Mouse (Mus musculus) liver, adult 2 months (tissue): ENCODE data around the gene Grik3.

ENCODE experiments used
- CTCF ChIP-seq: fragments of 200-500 bp; IDR thresholded peaks from 2 replicates; pipeline ENCODE4 v1.5.1; 2011; ENCODE audit warnings: low read depth, low read length, control low read depth
- POLR2A ChIP-seq: fragments of 200-500 bp; IDR thresholded peaks from 2 replicates; pipeline ENCODE4 v1.6.1; 2011; ENCODE audit warnings: low read length, control low read depth; ENCODE audit not compliant: insufficient read depth; ENCODE audit errors: extremely low read depth

DNA sequence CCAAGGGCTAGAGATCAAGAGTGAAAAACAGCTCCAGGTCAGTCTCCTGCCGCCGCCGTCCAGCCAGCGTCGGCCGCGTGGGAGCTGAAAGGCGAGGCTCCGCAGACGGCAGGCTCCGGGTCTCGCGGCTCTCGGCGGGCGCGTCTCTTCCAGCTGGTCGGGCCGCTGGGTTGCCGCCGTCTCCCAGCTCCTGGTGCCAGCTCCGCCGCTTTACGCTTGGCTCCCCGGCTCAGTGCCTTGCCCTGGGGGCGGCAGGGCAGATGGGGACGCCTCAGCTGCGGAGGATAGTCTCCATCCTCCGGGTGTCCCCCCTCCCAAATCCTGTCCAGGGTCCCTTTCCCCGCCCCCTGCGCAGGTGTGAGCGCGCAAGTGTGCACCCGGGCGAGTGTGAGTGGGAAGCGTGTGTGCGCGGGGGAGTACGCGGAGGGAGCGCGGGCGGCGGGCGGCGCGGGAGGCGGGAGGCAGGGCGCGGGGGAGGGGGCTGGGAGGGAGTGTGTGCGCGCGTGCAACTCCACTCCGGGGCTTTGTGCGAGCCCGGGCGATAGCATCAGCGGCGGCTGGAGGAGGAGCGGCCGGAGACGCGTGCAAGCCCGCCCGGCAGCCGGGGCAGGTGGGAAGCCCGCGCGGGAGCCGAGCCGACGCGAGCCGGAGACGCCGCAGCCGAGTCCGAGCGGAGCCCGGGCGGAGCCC, 454 bp upstream of the Grik3 start:
- TF ChIP-seq CTCF: no peak
- TF ChIP-seq POLR2A: no peak
